Mouse (Mus musculus) myocyte (in vitro differentiated cells): ENCODE results near the gene Spin2d.
"Not testable (repeated sequence)": the region's sequence is repeated elsewhere in the genome, so short reads cannot be mapped to it uniquely, and the experiment has no call there.

ENCODE experiments used
- E2F4 ChIP-seq: IDR thresholded peaks from one replicate; pipeline ENCODE4 v1.6.1; 2011; ENCODE audit warnings: mild to moderate bottlenecking, control low read depth, moderate library complexity; ENCODE audit not compliant: insufficient read depth
- MYOD1 ChIP-seq, 3 experiments: IDR thresholded peaks; one replicate each; pipeline ENCODE4 v1.6.1; 2011; ENCODE audit warnings: control low read depth in 2 of 3, low read depth in 2 of 3, mild to moderate bottlenecking in 2 of 3, moderate library complexity in 1 of 3; ENCODE audit not compliant: insufficient read length in 2 of 3, control insufficient read depth in 1 of 3
- MYOG ChIP-seq, 3 experiments: IDR thresholded peaks; one replicate each; pipeline ENCODE4 v1.6.1; 2011; ENCODE audit warnings: control low read depth in 2 of 3, low read depth in 2 of 3, mild to moderate bottlenecking in 2 of 3; ENCODE audit not compliant: insufficient read length in 2 of 3, control insufficient read depth in 1 of 3, insufficient read depth in 1 of 3
- POLR2A ChIP-seq: IDR thresholded peaks from one replicate; pipeline ENCODE4 v1.6.1; 2011; ENCODE audit warnings: low read depth, mild to moderate bottlenecking, control low read depth, moderate library complexity; ENCODE audit not compliant: insufficient read length
- POLR2AphosphoS2 ChIP-seq: IDR thresholded peaks from one replicate; pipeline ENCODE4 v1.6.1; 2011; ENCODE audit warnings: low read depth, control low read depth; ENCODE audit not compliant: insufficient read length
- REST ChIP-seq: IDR thresholded peaks from one replicate; pipeline ENCODE4 v1.6.1; 2011; ENCODE audit warnings: mild to moderate bottlenecking, control low read depth, moderate library complexity; ENCODE audit not compliant: insufficient read depth, insufficient read length
- TCF12 ChIP-seq: IDR thresholded peaks from one replicate; pipeline ENCODE4 v1.6.1; 2011; ENCODE audit warnings: mild to moderate bottlenecking, control low read depth; ENCODE audit not compliant: poor library complexity, insufficient read depth, severe bottlenecking
- USF1 ChIP-seq: IDR thresholded peaks from one replicate; pipeline ENCODE4 v1.6.1; 2011; ENCODE audit warnings: low read depth, mild to moderate bottlenecking, control low read depth, moderate library complexity

DNA sequence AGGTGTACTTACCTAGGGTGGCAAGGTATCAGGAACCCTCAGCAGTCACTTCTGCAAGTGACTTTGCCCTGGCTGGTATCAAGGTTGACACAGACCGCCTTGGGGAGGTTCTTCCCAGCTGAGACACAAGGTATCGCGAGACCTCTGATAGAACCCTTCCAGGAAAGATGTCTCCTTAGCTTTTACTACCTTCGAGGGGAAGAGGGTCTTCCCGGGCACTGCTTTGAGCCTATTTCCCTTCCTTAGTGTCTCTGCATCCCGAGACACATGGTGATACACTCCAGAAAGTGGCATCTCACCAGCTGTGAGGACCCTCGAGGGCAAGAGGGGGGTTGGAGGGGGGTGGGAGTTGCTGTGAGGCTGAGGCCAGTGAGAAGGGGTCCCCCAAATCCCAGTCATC is 27.4 kb downstream of the Spin2d start, which contains the start of gene DXBay18:
- not testable (repeated sequence) for TF ChIP-seq POLR2A; USF1; MYOG (IDR thresholded peaks at IDR 0.05; ENCODE audit: control insufficient read depth in 1 of 3, insufficient read depth in 1 of 3, insufficient read length in 2 of 3, low read depth in 2 of 3); POLR2AphosphoS2; MYOD1 (IDR thresholded peaks at IDR 0.05; ENCODE audit: control insufficient read depth in 1 of 3, insufficient read length in 2 of 3, low read depth in 2 of 3); TCF12; E2F4; REST
